Mouse (Mus musculus): Measurements from ENCODE around the gene Myoz2. TPM values are rescaled to one million over a fixed set of nuclear protein-coding genes. Genes with fewer than 3 reads are reported as not detected.
A peak's percentile ranks its signal among the peaks of the same experiment; 100 is the strongest.

Myoz2 gene
- total and polyA plus RNA-seq, 3 experiments, result not detected

DNA sequence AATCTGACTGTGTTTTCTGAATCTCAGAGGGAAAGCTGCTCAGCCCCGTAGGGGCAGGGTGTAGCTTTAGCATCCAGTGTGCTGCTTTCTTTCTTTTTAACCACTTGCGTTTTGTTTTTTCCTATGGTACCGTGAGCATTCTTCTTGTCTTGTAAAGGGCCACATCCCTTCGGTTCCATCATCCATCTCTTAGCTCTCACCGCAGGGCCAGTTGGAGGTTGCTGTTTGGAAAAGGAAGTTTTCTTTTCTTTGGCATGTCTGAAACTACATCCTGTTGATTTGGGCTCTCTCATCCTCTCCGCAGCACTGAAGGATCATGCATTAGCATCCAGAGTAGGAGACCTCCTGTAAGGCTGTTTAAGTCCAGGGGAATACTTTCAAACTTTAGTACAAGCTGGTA lies 25.4 kb downstream of the Myoz2 start:
- DNase-seq (ENCODE audit: extremely low read depth), result no peak
- Histone ChIP-seq H3K79me2 (replicated peaks; ENCODE audit: control insufficient read depth, extremely low read depth, insufficient read depth, poor library complexity, severe bottlenecking) (no peaks in the 10 kb centered on the region), H3K9me3 (replicated peaks; ENCODE audit: low read length) (no peaks in the 10 kb centered on the region), H3K4me3 (replicated peaks in 1 of 3; ENCODE audit: low read depth in 2 of 3, low read length in 2 of 3, poor library complexity in 1 of 3) (no peak overlapping the region), H3K36me3 (replicated peaks in 1 of 2; ENCODE audit: control insufficient read depth in 1 of 2, insufficient read depth in 1 of 2, low read length in 1 of 2) (no peaks in the 10 kb centered on the region), H3K9ac (ENCODE audit: insufficient read depth, low read depth) (no peak overlapping the region), H3K27ac (ENCODE audit: insufficient read depth, low read depth) (no peak overlapping the region), H3K4me2 (ENCODE audit: insufficient read depth, low read depth, poor library complexity, severe bottlenecking) (0 out of 2 replicates have a peak overlapping the region, but pooled peaks have one; percentile 31), H3K4me1 (ENCODE audit: control insufficient read depth in 1 of 2, insufficient read depth in 2 of 2) (no peaks in the 10 kb centered on the region), H3K27me3 (replicated peaks) (no peaks in the 10 kb centered on the region)
- dilution Hi-C loops (cut with MboI; ENCODE audit: extremely low pct_ligation_motif_present, extremely low pct_unique_long_range_greater_than_20kb, low sequenced_read_pairs) (no loop called here), in situ Hi-C loops (cut with MboI; ENCODE audit: low pct_ligation_motif_present, low pct_unique_long_range_greater_than_20kb, low sequenced_read_pairs) (no loop called here)
- no peak for TF ChIP-seq UBTF (IDR thresholded peaks at IDR 0.05; ENCODE audit: low read depth, low read length)
- TF ChIP-seq SMC3 (IDR thresholded peaks at IDR 0.05; ENCODE audit: low read depth, low read length), result no peak
- no peak for TF ChIP-seq ZC3H11A (IDR thresholded peaks at IDR 0.05; ENCODE audit: low read depth, low read length)
- no peak for TF ChIP-seq JUN (IDR thresholded peaks at IDR 0.05; ENCODE audit: insufficient read depth, low read depth, low read length)
- TF ChIP-seq ZMIZ1 (IDR thresholded peaks at IDR 0.05; ENCODE audit: low read depth, low read length), result no peak
- TF ChIP-seq CTCF (conservative IDR thresholded peaks at IDR 0.05 in 1 of 2, IDR thresholded peaks at IDR 0.05 in 1 of 2; ENCODE audit: low read depth in 2 of 2, low read length in 2 of 2), result no peak
- TF ChIP-seq ETS1 (conservative IDR thresholded peaks at IDR 0.05; ENCODE audit: low read depth, low read length), result no peak
- no peak for TF ChIP-seq MXI1 (IDR thresholded peaks at IDR 0.05; ENCODE audit: low read depth, low read length)

GRCm38 (mm10) chr3:123007386-123007785 lies 27.4 kb downstream of the Myoz2 start:
- no peak overlapping the region for H3K4me3 ChIP-seq (replicated peaks in 1 of 3; ENCODE audit: low read depth in 2 of 3, low read length in 2 of 3, poor library complexity in 1 of 3)
- no peaks in the 10 kb centered on the region for H3K79me2 ChIP-seq (replicated peaks; ENCODE audit: control insufficient read depth, extremely low read depth, insufficient read depth, poor library complexity, severe bottlenecking)
- in situ Hi-C loops (cut with MboI; ENCODE audit: low pct_ligation_motif_present, low pct_unique_long_range_greater_than_20kb, low sequenced_read_pairs) (no loop called here), dilution Hi-C loops (cut with MboI; ENCODE audit: extremely low pct_ligation_motif_present, extremely low pct_unique_long_range_greater_than_20kb, low sequenced_read_pairs) (no loop called here)
- no peak overlapping the region for H3K9ac ChIP-seq (ENCODE audit: insufficient read depth, low read depth)
- no peaks in the 10 kb centered on the region for H3K4me1 ChIP-seq (ENCODE audit: control insufficient read depth in 1 of 2, insufficient read depth in 2 of 2)
- TF ChIP-seq MAFK (IDR thresholded peaks at IDR 0.05; ENCODE audit: insufficient replicate concordance, low read length), result no peak
- TF ChIP-seq USF1 (IDR thresholded peaks at IDR 0.05; ENCODE audit: low read depth, low read length), result no peak
- no peak for TF ChIP-seq MAZ (IDR thresholded peaks at IDR 0.05; ENCODE audit: low read depth, low read length)
- no peak for TF ChIP-seq UBTF (IDR thresholded peaks at IDR 0.05; ENCODE audit: low read depth, low read length)
- TF ChIP-seq ZNF384 (IDR thresholded peaks at IDR 0.05; ENCODE audit: low read depth, low read length), result no peak
- no peak for TF ChIP-seq CHD2 (IDR thresholded peaks at IDR 0.05; ENCODE audit: low read length)
- no peak for TF ChIP-seq TBP (conservative IDR thresholded peaks at IDR 0.05; ENCODE audit: low read depth, low read length)
- no peak for TF ChIP-seq MAX (IDR thresholded peaks at IDR 0.05; ENCODE audit: low read length)
- DNase-seq (ENCODE audit: extremely low read depth), result no peak
- no peaks in the 10 kb centered on the region for H3K36me3 ChIP-seq (replicated peaks in 1 of 2; ENCODE audit: control insufficient read depth in 1 of 2, insufficient read depth in 1 of 2, low read length in 1 of 2)
- H3K4me2 ChIP-seq (ENCODE audit: insufficient read depth, low read depth, poor library complexity, severe bottlenecking), result no peak overlapping the region
- no peak overlapping the region for H3K27ac ChIP-seq (ENCODE audit: insufficient read depth, low read depth)
- no peaks in the 10 kb centered on the region for H3K9me3 ChIP-seq (replicated peaks; ENCODE audit: low read length)
- no peaks in the 10 kb centered on the region for H3K27me3 ChIP-seq (replicated peaks)

DNA sequence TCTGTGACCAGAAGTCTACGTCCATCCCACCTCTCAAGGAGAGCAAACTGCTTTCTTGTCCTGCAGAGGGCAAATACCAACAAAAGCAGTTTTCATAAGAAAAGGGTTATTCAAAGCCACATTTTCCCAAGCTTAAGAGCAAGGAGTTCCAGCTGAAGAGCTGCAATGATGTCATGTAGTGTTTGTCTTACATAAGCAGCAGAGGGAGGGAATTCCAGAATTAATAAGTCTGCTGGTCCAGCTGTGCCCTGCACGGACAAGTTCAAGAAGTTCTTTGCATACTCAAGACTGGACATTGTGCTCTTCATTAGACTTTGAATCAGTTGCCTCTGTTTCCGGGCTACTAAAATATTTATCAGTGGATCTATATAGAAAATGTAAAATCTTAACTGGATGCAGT lies 33.8 kb downstream of the Myoz2 start:
- DNase-seq (ENCODE audit: extremely low read depth), result no peak
- Histone ChIP-seq H3K9me3 (replicated peaks; ENCODE audit: low read length) (no peaks in the 10 kb centered on the region), H3K79me2 (replicated peaks; ENCODE audit: control insufficient read depth, extremely low read depth, insufficient read depth, poor library complexity, severe bottlenecking) (no peaks in the 10 kb centered on the region), H3K4me1 (ENCODE audit: control insufficient read depth in 1 of 2, insufficient read depth in 2 of 2) (no peaks in the 10 kb centered on the region), H3K27ac (ENCODE audit: insufficient read depth, low read depth) (no peak overlapping the region), H3K36me3 (replicated peaks in 1 of 2; ENCODE audit: control insufficient read depth in 1 of 2, insufficient read depth in 1 of 2, low read length in 1 of 2) (no peaks in the 10 kb centered on the region), H3K9ac (ENCODE audit: insufficient read depth, low read depth) (no peak overlapping the region), H3K4me3 (replicated peaks in 1 of 3; ENCODE audit: low read depth in 2 of 3, low read length in 2 of 3, poor library complexity in 1 of 3) (no peak overlapping the region), H3K27me3 (replicated peaks) (no peaks in the 10 kb centered on the region), H3K4me2 (ENCODE audit: insufficient read depth, low read depth, poor library complexity, severe bottlenecking) (no peak overlapping the region)
- TF ChIP-seq ZC3H11A (IDR thresholded peaks at IDR 0.05; ENCODE audit: low read depth, low read length), result no peak
- TF ChIP-seq CTCF (conservative IDR thresholded peaks at IDR 0.05 in 1 of 2, IDR thresholded peaks at IDR 0.05 in 1 of 2; ENCODE audit: low read depth in 2 of 2, low read length in 2 of 2), result no peak
- no peak for TF ChIP-seq HCFC1 (IDR thresholded peaks at IDR 0.05; ENCODE audit: low read depth, low read length)
- no peak for TF ChIP-seq CHD2 (IDR thresholded peaks at IDR 0.05; ENCODE audit: low read length)
- TF ChIP-seq ELF1 (IDR thresholded peaks at IDR 0.05; ENCODE audit: low read depth, low read length), result no peak
- no peak for TF ChIP-seq NRF1 (IDR thresholded peaks at IDR 0.05; ENCODE audit: low read depth, low read length)
- no peak for TF ChIP-seq JUND (conservative IDR thresholded peaks at IDR 0.05; ENCODE audit: low read depth, low read length)
- TF ChIP-seq POLR2AphosphoS2 (IDR thresholded peaks at IDR 0.05; ENCODE audit: low read depth, low read length), result no peak
- TF ChIP-seq MAX (IDR thresholded peaks at IDR 0.05; ENCODE audit: low read length), result no peak
- in situ Hi-C loops (cut with MboI; ENCODE audit: low pct_ligation_motif_present, low pct_unique_long_range_greater_than_20kb, low sequenced_read_pairs) (no loop called here), dilution Hi-C loops (cut with MboI; ENCODE audit: extremely low pct_ligation_motif_present, extremely low pct_unique_long_range_greater_than_20kb, low sequenced_read_pairs) (no loop called here)

Data from CH12.LX (cell line).